Mouse (Mus musculus): ENCODE measurements around the gene Postn.
A peak's percentile ranks its signal among the peaks of the same experiment; 100 is the strongest.

The Postn gene

DNA sequence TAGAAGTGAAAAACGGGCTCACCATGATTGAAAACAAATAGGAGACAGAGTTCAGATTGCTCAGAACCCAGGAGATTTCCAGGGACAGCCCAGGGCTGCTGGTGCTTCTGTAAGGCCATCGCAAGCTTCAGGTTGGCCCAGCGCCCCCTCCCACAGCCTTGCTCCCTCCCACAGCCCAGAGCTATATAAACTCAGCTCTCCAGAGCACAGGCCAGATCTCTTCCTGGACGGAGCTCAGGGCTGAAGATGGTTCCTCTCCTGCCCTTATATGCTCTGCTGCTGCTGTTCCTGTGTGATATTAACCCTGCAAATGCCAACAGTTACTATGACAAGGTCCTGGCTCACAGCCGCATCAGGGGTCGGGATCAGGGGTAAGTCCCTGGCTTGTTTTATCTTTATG lies at the start of gene Postn:
TSS of gene Postn (plus strand) at position 213 of the 400 bp plus-strand sequence.
- no peak for DNase-seq

DNA sequence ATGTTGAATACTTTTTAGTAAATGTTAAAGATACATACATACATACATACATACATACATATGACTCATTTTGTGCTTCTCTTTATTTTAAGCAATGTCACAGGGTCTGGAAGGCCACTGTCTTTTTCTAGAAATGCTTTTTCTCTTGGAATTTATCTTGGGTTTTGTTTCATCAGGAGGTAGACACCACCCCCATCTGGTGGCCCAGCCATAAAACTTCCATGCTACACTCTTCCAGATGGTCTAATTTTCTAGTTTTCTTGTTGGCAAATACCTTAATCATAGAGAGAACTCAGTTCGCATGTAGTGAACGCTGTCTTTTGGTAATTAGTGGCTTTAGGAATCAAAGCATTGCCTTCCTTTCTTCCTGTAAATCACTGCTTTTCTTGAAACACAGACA lies 46.9 kb upstream of the Postn start:
- no peak for DNase-seq

DNA sequence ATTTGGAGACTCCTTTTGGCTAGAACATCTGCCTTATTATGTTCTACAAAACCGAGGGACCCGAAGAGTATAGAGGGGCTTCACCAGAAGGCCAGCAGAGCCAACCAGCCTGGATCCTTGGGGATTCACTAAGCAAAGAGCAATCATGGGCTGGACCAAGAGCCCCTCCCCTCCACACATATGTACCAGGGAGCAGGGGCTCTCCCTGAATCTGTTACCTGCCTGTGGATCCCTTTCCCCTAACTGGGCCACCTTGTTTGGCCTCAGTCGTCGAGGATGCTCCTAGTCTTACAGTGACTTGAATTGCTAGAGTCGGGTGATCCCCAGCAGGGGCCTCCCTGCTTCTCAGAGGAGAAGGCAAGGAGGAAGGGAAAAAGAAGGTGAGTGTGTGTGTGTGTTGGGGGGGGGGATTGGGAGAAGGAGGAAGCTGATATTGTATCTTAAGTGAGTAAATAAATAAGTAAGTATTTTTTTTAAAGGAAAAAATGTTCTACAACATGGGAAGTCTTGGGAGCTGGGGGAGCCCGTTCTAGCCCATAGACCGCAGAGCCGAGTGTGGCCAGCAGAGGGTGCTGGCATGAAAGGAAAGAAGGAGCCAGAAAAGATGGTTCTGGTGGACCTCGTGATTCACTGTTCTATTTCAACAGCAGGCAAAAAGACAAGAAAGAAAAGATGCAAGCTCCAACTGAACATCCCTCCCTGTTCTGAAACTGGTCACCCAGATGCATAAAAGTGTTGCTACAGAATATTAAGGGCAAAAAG lies 7.8 kb upstream of the Postn start:
- peak; percentile 54 for DNase-seq

DNA sequence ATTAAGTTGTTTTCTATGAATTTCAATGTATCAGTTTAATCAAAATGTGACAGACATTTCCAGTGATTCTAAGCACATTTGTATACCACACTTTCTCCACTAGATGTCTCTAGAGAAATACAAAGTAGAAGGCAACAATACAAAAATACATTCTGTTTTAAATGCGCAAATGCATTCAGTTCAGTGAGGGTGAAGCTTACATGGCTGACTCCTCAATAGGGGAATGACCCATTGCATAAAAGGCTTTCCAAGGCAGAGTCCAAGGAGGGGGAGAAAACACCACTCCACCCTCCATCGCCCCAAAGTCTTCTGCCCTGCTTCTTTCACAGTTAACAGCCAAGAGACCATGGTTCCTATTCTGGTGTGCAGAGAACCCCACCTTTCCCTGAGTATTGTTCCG lies 3.3 kb upstream of the Postn start:
- no peak for DNase-seq

DNA sequence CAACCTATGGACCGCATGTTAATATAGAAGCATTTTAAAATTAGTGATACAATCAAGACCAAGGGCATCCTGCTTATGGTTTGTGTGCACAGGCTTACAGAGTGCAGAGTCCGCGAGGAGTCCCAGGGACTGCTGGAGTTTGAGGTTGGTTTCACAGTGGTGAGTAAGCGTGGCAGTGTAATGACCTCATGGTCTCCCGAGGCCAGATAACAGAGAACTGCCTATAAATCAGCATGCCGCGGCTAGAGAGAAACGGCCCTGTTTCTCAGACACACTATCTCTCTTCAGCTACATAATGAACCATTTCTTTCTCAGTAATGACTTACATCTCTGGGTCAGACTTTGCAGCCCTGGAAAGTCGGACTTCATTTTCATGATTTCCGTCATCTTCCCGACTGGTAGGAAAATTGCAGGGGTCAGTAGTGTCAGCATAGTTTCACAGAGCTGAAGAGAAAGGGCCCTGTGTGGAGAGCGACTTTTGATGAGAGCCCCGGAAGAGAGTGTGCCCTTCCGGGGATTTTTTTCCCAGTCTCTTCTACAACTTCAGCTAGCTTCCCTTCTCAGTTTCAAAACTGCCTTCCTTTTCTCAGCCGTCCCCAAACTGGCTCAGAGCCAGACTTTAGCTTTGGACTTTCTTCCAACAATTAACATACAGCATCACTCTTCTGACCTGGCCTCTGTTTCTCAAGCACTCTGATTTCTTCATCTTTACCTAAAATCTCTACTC lies 2.3 kb upstream of the Postn start:
- DNase-seq = no peak

DNA sequence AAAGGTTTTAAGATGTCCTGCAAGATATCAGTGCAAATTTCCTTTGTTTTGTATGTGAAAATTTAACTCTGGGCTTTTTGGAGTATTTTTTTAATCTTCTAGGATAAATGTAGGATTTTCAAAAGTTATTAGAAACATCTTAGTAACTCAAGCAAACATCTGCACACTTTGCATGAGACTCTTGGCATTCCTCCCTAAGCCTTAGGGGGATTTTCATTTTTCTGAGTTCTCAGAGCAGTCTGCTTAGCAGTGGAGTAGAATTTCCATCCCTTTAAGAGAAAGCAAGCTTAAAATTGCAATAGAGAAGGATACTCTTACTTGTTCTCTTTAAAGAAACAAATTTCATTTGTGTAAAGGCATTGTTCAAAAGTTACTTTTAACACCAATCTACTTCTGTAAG lies 747 bp downstream of the Postn start:
- DNase-seq = no peak

DNA sequence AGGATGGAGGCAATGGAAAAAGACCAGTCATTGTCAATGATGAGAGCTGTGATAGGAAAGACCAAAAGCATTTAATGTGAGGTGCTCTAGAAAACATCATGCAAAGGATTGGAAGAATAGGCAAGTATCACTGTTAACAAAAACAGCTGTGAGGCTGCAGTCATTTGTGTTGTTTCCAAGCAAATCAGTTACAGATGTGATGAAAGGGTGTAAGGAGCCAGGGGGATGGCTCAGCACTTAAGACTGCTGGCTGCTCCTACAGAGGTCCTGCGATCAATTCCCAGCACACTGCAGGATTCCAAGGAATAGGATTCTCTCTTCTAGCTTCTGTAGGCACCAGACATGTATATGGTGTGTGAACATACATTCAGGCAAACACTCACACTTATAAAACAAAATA lies 10.1 kb downstream of the Postn start:
- no peak for DNase-seq

DNA sequence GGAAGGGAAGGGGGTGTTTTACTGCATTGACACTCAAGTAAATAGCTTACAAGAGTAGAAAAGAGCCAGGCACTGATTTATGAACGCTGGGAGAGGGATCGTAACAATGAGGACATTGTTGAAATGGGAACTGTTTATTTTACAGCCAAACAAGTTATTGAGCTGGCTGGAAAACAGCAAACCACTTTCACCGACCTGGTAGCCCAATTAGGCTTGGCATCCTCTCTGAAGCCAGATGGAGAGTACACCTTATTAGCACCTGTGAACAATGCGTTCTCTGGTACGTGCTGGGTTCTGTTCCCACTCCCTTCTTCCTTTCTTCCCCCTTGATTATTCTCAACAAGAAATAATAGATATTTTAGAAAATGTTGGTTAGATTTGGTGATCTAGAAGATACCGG lies 11.7 kb downstream of the Postn start:
- no peak for DNase-seq

DNA sequence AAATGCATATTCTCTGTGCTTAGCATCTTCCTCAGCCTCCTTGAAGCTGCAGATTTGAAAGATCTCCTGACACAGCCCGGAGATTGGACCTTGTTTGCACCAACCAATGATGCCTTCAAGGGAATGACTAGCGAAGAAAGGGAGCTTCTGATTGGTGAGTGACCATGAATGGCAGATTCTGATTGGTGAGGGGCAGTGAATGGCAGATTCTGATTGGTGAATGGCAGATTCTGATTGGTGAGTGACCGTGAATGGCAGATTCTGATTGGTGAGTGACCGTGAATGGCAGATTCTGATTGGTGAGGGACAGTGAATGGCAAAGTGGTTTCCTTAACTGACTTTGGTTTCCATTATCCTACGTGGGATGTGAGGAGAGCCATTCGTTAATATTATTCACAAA lies 15.1 kb downstream of the Postn start:
- DNase-seq = no peak

DNA sequence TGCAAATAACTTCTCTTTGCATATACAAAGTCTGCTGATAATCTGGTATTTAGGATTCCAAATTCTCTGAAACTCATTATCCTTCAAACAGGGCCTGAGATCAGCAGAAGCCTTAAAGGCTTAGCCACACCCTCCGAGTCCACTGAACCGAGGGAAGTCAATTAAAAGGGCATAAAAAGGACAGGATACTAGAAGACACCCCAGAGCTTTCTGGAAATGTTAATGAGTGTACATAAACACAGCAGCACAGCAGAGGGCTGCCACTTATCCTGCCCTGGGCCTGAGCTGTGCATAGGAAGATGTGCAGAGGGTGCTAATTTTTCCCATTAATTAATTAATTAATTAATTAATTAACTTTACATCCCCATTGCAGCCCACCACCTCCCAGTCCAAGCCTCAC lies 16.7 kb downstream of the Postn start:
- no peak for DNase-seq

DNA sequence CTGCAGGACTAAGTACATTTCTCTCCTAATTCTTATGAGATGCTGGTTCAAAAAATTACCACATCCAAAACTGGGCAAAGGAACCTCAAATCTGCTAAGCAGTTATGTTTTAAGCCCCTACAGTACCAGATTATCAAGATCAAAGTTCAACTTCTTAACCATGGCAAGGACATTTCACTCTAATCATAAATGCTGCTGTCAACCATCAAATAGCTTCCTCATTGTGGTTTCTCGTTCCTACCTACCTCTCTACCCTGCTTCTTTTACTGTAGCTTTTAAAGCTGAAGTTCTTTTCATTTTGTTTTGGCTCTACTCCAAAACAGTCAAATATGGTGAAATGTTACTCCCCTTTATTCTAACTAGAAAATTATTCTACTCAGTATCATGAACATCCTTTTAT lies 17.2 kb downstream of the Postn start:
- no peak for DNase-seq

DNA sequence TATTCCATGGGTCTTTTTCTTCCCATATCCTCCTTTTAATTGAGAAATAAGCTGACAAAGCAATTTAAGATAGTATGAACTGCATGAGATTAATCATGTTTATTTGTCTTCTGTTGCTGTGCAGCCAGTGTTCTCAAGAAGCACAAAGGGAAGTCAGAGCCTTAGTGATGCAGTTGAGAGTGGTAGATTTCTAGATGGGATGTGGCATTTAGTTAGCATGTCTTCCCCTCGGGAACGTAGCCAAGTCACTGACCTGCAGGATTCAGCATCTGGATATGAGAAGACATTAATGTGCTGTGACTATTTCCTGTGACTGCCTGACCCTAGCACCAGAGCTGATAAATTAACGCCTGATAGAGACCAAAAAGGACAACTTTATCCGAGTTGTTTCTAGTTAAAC lies 19.1 kb downstream of the Postn start:
- DNase-seq = no peak

DNA sequence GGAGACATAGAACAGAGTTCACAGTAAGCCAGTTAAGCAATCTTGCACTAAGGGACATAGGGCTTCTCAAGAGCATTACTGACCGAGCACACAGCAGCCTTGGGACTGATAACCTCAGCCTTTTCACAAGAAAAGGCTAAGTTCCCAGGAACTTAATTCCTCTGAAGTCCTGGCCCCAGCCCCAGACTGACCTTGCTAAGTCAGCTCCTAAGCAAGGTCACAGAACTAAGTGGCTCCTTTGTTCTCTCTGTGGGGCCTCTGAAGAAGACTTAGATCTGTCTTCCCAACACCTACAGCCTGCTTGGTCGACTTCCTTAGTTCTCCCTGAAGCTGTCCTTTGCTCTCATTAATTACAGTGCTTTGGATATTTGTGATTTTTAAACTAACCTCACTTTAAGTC lies 38.4 kb downstream of the Postn start:
- DNase-seq = no peak

DNA sequence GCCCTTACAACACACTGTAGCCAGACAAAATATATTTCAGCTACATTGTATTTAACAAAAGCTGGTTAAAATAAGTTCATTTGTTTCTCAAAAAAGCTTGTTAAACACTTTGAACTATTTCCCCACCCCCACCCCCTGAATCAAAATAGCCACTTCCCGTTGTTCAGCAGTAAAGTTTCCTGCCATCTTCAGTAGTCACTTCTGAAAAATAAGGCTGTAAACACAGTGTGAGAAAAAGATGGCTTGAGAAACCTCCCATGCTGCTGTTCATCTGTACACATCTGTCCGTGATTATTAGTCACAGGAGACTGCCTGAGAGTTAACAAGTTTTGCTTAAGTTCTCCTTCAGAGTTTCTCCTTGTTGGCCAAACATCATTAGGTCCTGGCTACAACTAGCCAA lies 39.0 kb downstream of the Postn start:
- no peak for DNase-seq

DNA sequence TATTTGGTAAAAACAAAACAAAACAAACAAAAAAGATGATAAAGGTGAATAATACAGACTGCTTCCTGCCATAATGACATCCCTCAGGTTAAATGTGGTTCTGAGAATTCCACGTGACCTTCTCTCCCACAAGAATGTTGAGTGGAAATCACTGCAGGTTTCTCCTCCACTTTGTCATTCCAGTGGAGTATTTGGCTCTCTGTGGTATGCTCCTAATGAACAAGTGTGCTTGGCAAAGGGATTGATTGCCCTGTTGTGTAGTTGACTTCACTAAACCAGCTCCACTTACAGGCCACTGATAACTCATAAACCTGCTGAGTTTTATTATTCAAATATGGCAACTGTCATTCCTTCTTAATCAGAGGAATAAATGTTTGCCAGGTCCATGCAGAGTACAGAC lies 39.7 kb downstream of the Postn start:
- DNase-seq = no peak

DNA sequence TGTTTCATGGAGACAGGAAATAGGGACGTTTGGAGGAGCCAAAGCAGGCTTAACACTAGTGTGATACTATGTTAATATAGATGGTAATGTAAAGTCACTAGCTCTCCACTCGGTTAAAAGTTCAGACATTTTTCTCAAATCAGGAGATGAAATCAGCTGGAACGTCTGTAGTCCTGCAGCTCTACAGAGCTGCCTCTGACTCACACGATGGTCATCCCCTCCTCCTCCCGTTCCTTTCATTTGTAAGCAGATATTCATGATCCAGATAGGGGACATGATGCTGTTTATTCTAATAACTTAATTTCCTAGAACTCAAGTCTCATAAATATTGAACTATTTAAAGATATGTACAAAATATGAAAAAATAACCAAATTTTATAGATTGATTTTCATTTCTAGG lies 40.8 kb downstream of the Postn start:
- DNase-seq = no peak

DNA sequence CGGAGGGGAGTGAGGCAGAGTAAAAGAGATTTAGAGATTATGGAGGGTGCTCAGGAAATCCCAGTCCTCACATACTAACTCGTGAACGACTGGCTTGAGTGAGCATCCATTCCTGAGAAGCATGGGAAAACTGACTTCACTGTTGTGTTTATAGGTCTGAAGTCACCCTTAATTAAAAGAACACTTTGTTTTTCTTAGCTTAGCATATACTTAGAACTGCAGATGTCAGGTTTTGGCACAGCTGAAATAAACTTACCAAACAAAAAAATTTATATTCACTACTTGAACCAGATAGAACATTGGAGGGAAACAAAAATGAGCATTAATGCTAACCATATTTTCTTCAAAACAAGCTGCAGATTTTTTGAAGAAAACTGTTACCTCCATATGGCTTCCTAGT lies 42.9 kb downstream of the Postn start:
- DNase-seq = no peak

DNA sequence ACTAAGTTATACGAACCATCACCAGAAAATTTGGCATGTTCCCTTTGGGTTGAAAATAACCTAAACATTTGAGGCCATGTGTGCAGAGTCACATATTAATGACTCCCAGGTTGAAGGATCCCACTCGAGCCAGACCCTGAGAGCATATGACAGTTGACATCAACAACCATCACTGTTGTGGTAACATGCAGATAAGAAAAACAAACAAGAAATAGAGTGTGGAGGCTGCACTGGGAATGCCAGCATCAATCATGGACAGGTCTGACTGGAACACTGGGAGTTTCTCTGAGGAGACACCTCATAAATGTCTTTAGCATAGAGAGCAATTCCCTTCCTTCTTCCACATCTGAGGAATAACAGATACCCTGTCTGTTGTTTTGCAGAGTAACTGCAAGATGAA lies 45.7 kb downstream of the Postn start:
- no peak for DNase-seq

DNA sequence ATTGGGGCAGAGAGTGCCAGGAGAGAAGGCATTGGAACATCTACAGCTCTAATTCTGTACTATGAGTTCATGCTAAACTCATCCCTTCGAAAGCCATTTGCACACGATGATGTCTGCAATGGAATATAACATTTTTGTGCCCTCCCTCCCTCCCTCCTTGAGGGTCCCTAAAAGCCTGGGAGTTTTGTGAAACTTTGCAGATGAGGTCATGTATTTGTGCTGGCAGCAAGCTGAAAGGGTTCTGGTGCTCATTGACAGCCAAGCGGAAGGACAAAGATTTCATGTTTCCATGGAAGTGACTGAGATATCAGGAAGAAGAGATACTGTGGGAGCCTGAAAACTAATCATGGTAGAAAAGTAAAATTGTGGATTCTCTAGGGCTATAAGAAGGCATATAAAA lies 50.1 kb downstream of the Postn start:
- no peak for DNase-seq

DNA sequence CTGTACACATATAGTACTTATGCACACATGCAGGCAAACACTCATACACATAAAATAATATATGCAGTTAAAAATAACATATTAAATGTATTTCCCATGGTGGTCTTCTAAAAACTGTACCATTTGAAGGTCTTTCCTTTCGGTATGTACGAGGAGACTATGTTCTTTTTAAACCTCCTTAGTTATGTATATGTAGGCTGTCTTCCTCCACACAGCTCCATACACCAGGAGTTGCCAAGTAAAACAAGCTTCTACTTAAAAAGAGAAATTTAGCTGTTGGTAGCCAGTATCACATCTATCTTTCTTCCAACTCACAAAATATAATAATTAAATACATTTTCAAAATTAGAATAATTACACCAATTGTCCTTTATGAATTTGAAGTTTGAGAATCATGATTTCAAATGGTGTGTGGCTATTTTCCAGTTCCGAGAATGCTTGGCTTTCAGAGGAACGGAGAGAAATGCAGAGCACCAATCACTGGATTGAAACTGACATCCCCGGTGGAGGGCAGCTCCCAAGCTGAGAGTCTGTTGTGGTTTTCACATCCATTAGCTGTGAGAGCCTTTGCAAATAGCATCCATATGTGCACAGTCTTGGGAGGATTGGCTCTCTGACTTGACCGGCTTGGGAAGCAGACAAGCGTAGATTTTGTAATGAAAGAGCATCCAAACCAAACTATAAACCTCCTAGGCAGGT lies 52.1 kb downstream of the Postn start:
- DNase-seq = no peak

DNA sequence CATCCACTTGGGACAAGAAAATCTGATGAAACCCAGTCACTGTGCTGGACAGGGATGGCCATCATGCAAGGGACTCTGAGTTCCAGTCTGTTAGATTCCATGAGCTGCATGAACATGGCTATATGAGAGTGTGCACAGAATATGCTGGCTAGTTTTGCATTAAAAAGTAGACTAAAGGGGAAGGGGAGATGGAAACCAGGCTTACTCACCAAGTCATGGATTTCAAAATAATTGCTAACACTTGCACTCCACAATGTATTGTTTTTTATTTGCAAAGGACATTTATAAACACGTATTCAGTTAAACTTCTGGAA lies 52.6 kb downstream of the Postn start:
- no peak for DNase-seq

DNA sequence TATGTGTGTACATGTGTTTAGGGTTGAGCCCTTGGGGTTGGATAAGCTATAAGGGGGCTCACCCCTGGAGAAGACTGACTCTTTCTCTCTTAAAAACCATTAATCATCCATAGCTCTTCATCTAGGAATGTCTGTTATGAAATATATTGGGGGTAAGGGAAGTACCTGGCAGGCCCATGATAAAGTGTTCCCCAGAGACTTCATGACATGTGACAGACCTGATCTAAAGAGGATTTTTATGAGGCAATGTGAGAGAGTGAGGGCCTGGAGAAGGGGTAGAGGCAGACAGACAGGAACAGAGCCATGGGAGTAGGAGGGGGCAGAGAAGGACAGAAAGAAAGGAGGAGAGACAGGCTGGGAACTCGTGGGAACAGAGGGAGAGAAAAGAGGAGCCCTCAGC lies 53.5 kb downstream of the Postn start:
- no peak for DNase-seq

DNA sequence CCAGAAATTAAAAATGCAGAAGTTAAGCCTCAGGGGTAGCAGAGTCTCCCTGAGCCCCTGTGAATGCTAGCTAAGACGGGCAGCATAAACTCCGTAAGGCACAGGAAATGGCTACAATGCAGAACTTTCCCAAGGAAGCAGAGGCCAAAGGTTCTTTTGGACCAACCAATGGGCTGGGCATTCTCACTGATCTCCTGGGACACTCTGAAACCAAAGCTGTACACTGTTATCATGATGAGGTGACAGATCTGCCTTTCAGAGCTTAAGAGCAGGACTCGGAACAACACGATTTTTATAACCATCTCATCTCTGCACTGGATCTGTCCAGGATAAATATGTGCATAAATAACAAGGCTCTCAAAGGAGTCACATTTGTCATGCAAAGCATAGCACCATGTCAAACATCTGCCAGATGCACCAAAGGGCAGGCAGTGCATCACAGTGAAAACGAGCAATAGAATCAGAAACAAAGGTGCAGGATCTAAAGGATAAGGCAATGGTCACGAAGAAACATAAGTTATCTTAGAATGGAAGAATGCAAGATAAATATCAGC lies 57.0 kb downstream of the Postn start:
- no peak for DNase-seq

All from layer of hippocampus, adult 9-11 months (tissue).